Mouse (Mus musculus) forebrain, postnatal 0 days (tissue): Measurements from ENCODE around the gene Hipk3. TPM values are rescaled to one million over a fixed set of nuclear protein-coding genes. Genes with fewer than 3 reads are reported as not detected.
A peak's percentile ranks its signal among the peaks of the same experiment; 100 is the strongest.

Source experiments
- ATAC-seq: fragments of 200-750 bp; cut with Nextera tagmentation; 2 replicates; pipeline ENCODE4 v1.8.0; 2017; ENCODE audit warnings: mild to moderate bottlenecking, moderate library complexity
- DNase-seq: peaks from one replicate; pipeline ENCODE4 v3.0.0-alpha.2; 2015
- H3K27ac ChIP-seq: fragments of 300-500 bp; sonication (generic); 2 replicates; pipeline ENCODE4 v1.5.1; 2014; ENCODE audit warnings: low read depth, mild to moderate bottlenecking, antibody characterized with exemption, low read length, moderate library complexity, mixed read lengths
- H3K27me3 ChIP-seq: fragments of 300-500 bp; sonication (generic); 2 replicates; pipeline ENCODE4 v1.6.1; 2014; ENCODE audit warnings: mild to moderate bottlenecking, low read length, mixed read lengths; ENCODE audit not compliant: insufficient read depth
- H3K36me3 ChIP-seq: fragments of 300-500 bp; sonication (generic); 2 replicates; pipeline ENCODE4 v1.6.1; 2014; ENCODE audit warnings: mild to moderate bottlenecking, moderate library complexity; ENCODE audit not compliant: insufficient read depth
- H3K4me1 ChIP-seq: fragments of 300-500 bp; sonication (generic); 2 replicates; pipeline ENCODE4 v1.6.1; 2014; ENCODE audit warnings: antibody characterized with exemption; ENCODE audit not compliant: insufficient read depth
- H3K4me2 ChIP-seq: fragments of 300-500 bp; sonication (generic); 2 replicates; pipeline ENCODE4 v1.6.1; 2014; ENCODE audit warnings: low read depth, mild to moderate bottlenecking, moderate library complexity
- H3K4me3 ChIP-seq: fragments of 300-500 bp; sonication (generic); 2 replicates; pipeline ENCODE4 v1.5.1; 2014; ENCODE audit warnings: low read depth, low read length, mixed read lengths
- H3K9ac ChIP-seq: fragments of 300-500 bp; sonication (generic); 2 replicates; pipeline ENCODE4 v1.6.1; 2014; ENCODE audit warnings: mild to moderate bottlenecking
- H3K9me3 ChIP-seq: fragments of 300-500 bp; sonication (generic); 2 replicates; pipeline ENCODE4 v1.6.1; 2016; ENCODE audit warnings: low read length
- CTCF ChIP-seq: sonication (generic); IDR thresholded peaks from 2 replicates; pipeline ENCODE4 v1.5.1; 2016; ENCODE audit warnings: antibody characterized with exemption, control low read depth, low read depth
- WGBS: fragments of 180-500 bp; shearing (Covaris S2); extraction: QIAGEN DNeasy Blood & Tissue Kit; methylation state at CpG from one replicate; pipeline ENCODE4 v1.1.7; 2014; 5-methylcytosine and 5-hydroxymethylcytosine counted together
- polyA plus RNA-seq: library from polyadenylated mRNA; unstranded; fragments of >200 nt; fragmentation: Nextera tagmentation; extraction: Ambion mirVana; gene quantifications from 2 replicates; pipeline ENCODE4 v1.2.1, GENCODE M21; 2015
- total RNA-seq: library from RNA; depleted of rRNA; stranded (reverse); fragments of >200 nt; gene quantifications from 2 replicates; pipeline ENCODE4 v1.2.3, GENCODE M21; 2014; rRNA removed

Hipk3 gene
- total RNA-seq: 36.6 and 40.2 TPM in 2 replicates
- 3.2 and 5.0 TPM in 2 replicates for polyA plus RNA-seq

DNA sequence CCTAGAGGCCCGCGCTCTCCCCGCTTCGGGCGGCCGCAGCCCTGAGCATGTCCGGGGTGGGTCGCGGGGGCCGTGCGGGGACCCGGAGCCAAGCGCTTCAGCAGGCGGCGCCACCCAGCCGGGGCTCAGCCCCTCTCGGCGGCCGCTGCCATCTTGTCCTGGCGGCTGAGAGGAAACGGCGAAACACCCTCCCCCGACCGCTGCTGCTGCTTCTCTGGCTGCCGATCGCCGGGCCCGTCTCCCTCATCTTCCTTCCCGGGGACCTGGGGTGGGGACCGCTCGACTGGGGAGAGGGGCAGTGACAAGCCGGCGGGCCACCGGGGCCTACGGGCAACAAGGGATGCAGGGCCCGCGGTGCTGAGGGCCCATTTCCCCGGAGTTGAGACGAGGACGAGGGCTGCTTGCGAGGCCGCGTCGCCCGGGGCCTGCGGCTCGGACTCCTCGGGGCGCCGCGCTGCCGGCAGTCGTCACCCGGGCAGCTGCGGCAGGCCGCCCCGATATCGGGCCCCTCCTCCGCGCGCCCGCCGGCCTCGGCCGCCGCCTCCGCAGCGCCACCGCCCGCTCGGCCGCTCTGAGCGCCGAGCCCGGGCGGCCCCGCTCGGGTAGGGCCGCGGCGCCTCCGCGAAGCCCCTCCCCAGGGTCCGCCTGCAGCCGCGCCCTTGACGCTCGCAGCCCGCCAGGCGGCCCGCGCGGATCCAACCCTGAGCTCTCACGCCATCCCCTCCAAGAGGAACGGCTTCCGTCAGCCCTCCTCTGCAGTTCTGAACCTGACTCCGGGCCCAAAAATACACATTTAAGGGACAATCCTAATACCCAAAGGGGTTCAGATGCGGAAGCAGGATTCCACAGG is at the start of gene Hipk3:
Gene Hipk3, minus strand, starts transcription at position 496 of the 850 bp plus-strand sequence.
- WGBS: under 1% methylated on average over 87 of the region's 98 CpGs
- Histone ChIP-seq H3K4me1 (peaks cover 15% of the 10 kb centered on the region; the same call in 1 of the 2 replicates), H3K9ac (peak within 1 kb of the TSS; percentile 97), H3K4me2 (peak within 1 kb of the TSS; percentile 64), H3K27ac (peak within 1 kb of the TSS; percentile 100), H3K9me3 (no peaks in the 10 kb centered on the region), H3K36me3 (no peaks in the 10 kb centered on the region), H3K27me3 (no peaks in the 10 kb centered on the region), H3K4me3 (peak within 1 kb of the TSS; percentile 93)
- ATAC-seq: peak; percentile 90
- peak; percentile 58 for TF ChIP-seq CTCF
- DNase-seq: peak; percentile 86

DNA sequence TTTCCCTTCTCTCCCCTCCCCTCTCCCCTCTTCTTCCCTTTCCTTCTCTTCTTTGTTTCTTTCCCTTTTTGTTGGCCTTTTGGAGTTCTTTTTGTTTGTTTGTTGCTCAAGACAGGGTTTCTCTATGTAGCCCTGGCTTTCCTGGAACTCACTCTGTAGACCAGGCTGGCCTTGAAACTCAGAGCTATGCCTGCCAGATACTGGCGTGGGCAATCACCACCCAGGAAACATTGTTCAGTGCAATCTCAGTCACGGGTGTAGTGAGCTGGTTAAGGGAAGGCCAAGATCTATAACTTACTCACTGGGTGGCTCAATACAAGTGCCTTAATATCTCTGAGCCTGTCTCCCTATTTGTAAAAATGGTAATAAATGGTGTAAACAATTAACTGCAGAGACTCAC is 46.0 kb upstream of the Hipk3 start:
- H3K27me3 ChIP-seq: no peaks in the 10 kb centered on the region
- no peak for ATAC-seq
- no peaks in the 10 kb centered on the region for H3K36me3 ChIP-seq
- H3K4me2 ChIP-seq: no peak overlapping the region
- DNase-seq: no peak
- no peaks in the 10 kb centered on the region for H3K9me3 ChIP-seq
- no peak overlapping the region for H3K27ac ChIP-seq
- H3K4me1 ChIP-seq: no peaks in the 10 kb centered on the region
- H3K9ac ChIP-seq: no peak overlapping the region
- 59% methylated on average over 2 of the region's 2 CpGs for WGBS
- no peak for TF ChIP-seq CTCF
- no peak overlapping the region for H3K4me3 ChIP-seq

DNA sequence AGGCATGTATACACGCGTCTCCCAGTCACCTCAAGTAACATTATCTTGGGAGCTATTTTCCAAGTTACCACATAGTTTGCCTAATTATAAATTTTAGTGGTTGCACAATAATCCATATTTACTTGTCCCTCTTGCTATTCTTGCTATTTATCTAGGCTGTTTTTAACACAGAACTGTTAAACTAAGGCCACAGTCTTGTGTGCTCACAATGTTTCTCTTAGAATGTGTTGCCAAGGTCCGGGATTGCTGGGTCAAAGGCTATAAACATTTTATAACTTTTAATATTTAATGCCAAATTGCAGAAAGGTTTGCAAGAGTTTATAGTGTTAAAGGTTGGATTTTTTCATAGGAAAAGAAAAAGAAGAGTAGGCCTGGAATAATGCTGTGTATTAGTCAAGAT is 40.5 kb upstream of the Hipk3 start:
- Histone ChIP-seq H3K4me1 (no peaks in the 10 kb centered on the region), H3K9me3 (no peaks in the 10 kb centered on the region), H3K4me2 (no peak overlapping the region), H3K36me3 (no peaks in the 10 kb centered on the region), H3K9ac (no peak overlapping the region), H3K4me3 (no peak overlapping the region), H3K27me3 (no peaks in the 10 kb centered on the region), H3K27ac (no peak overlapping the region)
- no peak for DNase-seq
- no peak for ATAC-seq
- 97% methylated on average over 3 of the region's 3 CpGs for WGBS
- TF ChIP-seq CTCF: no peak

DNA sequence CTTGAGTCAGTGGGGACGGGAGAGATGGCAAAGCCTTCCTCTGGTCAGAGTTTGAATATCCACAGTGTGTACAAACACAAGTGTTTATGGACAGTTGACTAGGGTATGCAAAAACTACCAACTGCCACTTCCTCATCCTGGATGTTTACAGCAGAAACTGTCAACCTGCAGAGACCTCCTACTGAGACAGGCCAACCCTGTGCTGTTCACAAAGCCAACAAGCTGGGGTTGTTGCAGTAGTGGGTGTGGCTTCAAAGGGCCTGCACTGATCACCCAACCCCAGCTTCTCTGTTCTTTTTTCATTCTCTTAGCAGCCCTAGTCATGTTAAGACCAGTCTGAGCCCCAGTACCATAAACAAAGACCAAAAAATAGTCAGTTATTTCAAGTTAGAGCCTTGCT is 38.3 kb upstream of the Hipk3 start:
- no peak overlapping the region for H3K9ac ChIP-seq
- ATAC-seq (no peak), DNase-seq (no peak)
- no peak overlapping the region for H3K27ac ChIP-seq
- WGBS: 71% methylated on average over 1 of the region's 1 CpGs
- H3K9me3 ChIP-seq: no peaks in the 10 kb centered on the region
- H3K4me2 ChIP-seq: no peak overlapping the region
- no peak for TF ChIP-seq CTCF
- no peaks in the 10 kb centered on the region for H3K27me3 ChIP-seq
- no peaks in the 10 kb centered on the region for H3K36me3 ChIP-seq
- H3K4me3 ChIP-seq: no peak overlapping the region
- H3K4me1 ChIP-seq: no peaks in the 10 kb centered on the region

DNA sequence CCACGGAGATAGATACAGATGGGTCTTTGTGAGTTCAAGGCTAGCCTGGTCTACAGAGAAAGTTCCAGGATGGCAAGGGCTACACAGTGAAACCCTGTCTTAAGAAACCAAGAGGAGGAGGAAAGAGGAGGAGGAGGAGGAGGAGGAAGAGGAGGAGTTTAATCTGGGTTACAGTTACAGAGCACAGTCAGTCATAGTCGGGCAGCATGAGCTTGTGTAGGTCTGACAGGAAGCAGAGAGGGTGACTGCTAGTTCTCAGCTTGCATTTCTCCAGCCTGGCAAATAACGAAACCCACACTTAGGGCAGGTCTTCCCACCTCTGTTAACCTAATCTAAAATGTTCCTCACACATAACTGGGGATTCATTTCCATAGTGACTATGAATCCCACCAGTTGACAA is 32.3 kb upstream of the Hipk3 start:
- no peak overlapping the region for H3K4me3 ChIP-seq
- WGBS: 72% methylated on average over 3 of the region's 3 CpGs
- no peak overlapping the region for H3K9ac ChIP-seq
- no peaks in the 10 kb centered on the region for H3K27me3 ChIP-seq
- H3K9me3 ChIP-seq: no peaks in the 10 kb centered on the region
- no peaks in the 10 kb centered on the region for H3K4me1 ChIP-seq
- no peak overlapping the region for H3K27ac ChIP-seq
- no peak overlapping the region for H3K4me2 ChIP-seq
- H3K36me3 ChIP-seq: no peaks in the 10 kb centered on the region
- no peak for TF ChIP-seq CTCF
- DNase-seq: no peak
- ATAC-seq: no peak

DNA sequence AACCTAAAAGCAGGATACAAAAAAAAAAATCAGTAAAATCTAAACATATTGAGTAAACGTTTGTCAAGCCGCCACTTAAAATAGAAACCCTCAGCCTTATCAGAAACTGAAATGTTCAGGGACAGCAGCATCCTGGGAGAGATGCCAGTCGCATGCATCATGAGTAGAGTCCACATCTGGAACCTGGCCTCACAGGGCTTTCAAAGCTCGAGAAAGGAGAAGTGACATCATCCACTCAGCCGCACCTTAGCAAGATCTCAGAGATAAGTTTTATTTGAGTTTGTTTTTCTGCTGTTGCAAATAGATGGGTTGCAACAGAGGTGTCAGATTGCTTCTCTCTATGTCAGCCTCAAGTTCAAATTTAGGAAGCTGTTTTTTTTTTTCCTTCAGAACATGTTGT is 31.3 kb upstream of the Hipk3 start:
- no peak for DNase-seq
- WGBS: 73% methylated on average over 5 of the region's 5 CpGs
- no peak overlapping the region for H3K27ac ChIP-seq
- no peak overlapping the region for H3K4me3 ChIP-seq
- H3K9me3 ChIP-seq: no peaks in the 10 kb centered on the region
- H3K4me1 ChIP-seq: no peaks in the 10 kb centered on the region
- no peak overlapping the region for H3K4me2 ChIP-seq
- H3K9ac ChIP-seq: no peak overlapping the region
- H3K36me3 ChIP-seq: no peaks in the 10 kb centered on the region
- ATAC-seq: no peak
- no peak for TF ChIP-seq CTCF
- H3K27me3 ChIP-seq: no peaks in the 10 kb centered on the region

DNA sequence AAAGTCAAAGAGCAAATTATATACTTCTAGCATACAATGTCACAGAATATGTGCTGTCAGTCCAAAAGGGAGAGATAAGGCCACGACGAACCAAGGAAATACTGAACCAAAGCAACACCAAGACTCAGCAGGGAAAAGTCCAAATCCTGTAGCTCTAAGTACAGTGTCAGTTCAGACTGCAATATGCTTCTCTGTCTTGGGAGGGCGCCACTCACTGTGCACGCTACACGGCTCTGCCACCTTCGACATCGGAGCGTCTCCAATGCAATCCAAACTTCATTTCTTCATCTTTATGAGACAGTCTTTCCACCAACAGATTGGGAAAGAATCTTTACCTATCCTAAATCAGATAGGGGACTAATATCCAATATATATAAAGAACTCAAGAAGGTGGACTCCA is 17.4 kb upstream of the Hipk3 start:
- H3K27ac ChIP-seq: no peak overlapping the region
- no peaks in the 10 kb centered on the region for H3K4me1 ChIP-seq
- H3K9ac ChIP-seq: no peak overlapping the region
- no peak for TF ChIP-seq CTCF
- no peak overlapping the region for H3K4me2 ChIP-seq
- no peak for DNase-seq
- 85% methylated on average over 8 of the region's 8 CpGs for WGBS
- H3K36me3 ChIP-seq: no peaks in the 10 kb centered on the region
- ATAC-seq: no peak
- no peaks in the 10 kb centered on the region for H3K27me3 ChIP-seq
- no peak overlapping the region for H3K4me3 ChIP-seq
- H3K9me3 ChIP-seq: no peaks in the 10 kb centered on the region
